Mouse (Mus musculus): ENCODE data around the gene Supt7l. TPM values are rescaled to one million over a fixed set of nuclear protein-coding genes. Genes with fewer than 3 reads are reported as not detected.

Gene Supt7l
- polyA plus RNA-seq, 1 experiment from 2014 or later: 8.7 TPM

DNA sequence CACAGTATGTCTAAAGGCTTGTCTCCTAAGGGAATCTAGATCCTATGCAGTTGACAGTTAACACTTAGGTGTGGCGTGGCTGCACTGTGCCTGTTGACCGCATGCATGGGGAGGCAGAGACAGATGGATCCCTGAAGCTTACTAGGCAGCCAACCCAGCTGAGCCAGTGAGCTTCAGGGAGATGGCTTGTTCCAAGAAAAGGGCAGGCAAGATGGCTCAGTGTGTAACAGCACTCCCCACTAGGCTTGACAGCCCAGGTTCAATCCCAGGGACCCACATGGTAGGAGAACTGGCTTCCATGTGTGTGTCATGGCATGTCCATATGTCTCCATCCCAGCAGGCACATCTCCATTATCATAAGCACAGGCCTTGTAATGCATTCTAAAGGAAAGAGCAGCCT is 32.7 kb upstream of the Supt7l start:
- no peak overlapping the region for H3K9ac ChIP-seq
- DNase-seq: no peak
- H3K4me3 ChIP-seq (replicated peaks): no peak overlapping the region
- no peaks in the 10 kb centered on the region for H3K9me3 ChIP-seq (replicated peaks)
- no peaks in the 10 kb centered on the region for H3K4me1 ChIP-seq (replicated peaks)
- 78% methylated on average over 2 of the region's 2 CpGs for WGBS (ENCODE audit: insufficient replicate concordance)
- H3K36me3 ChIP-seq: peaks cover 29% of the 10 kb centered on the region
- no peak for ATAC-seq (ENCODE audit: low read depth)
- H3K4me2 ChIP-seq: no peak overlapping the region
- H3K27me3 ChIP-seq: no peaks in the 10 kb centered on the region
- no peak overlapping the region for H3K27ac ChIP-seq

DNA sequence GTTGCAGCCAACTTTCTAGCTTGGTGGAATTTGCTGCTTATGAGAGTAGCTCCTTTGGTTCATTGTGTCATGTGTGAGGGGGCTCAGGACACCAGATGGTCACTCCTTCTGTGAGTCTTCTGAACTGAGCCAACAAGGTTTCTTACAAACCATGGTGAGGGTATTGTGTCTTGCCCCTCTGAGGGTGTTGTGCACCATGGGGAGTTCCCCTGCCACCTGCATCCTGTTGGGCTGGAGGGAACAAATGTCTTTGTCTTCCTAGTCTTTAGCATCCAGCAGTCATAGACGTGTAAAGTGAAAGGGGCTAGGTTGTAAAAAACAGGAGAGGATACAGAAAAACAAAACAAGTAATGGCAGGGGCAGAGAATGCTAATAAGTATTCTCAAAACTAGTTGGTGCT is 31.8 kb upstream of the Supt7l start:
- Histone ChIP-seq H3K4me3 (replicated peaks) (no peak overlapping the region), H3K9me3 (replicated peaks) (no peaks in the 10 kb centered on the region), H3K36me3 (peaks cover 37% of the 10 kb centered on the region), H3K27ac (no peak overlapping the region), H3K4me2 (no peak overlapping the region), H3K9ac (no peak overlapping the region), H3K4me1 (replicated peaks) (no peaks in the 10 kb centered on the region), H3K27me3 (no peaks in the 10 kb centered on the region)
- DNase-seq (no peak), ATAC-seq (ENCODE audit: low read depth) (no peak)
- WGBS (ENCODE audit: insufficient replicate concordance): 60% methylated on average over 1 of the region's 1 CpGs

DNA sequence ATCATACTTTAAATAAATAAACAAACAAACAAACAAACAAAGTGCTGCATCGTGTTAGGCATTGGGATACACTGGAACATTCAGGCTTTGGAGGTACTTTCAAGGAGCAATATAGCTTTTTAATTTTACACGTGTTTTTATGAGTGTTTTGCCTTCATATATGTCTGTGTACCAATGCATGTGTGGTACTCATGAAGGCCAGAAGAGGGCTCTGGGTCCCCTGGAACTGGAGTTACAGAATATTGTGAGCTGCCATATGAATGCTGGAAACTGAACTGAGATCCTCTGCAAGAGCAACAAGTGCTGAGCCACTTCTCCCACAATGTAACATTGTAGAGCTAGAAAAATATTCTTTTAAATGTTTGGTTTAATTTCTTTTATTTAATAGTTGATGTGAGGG is 7.6 kb upstream of the Supt7l start:
- Histone ChIP-seq H3K27ac (no peak overlapping the region), H3K27me3 (no peaks in the 10 kb centered on the region), H3K4me1 (replicated peaks) (no peaks in the 10 kb centered on the region), H3K36me3 (peaks cover 81% of the 10 kb centered on the region), H3K4me3 (replicated peaks) (no peak overlapping the region), H3K4me2 (no peak overlapping the region), H3K9ac (no peak overlapping the region), H3K9me3 (replicated peaks) (no peaks in the 10 kb centered on the region)
- DNase-seq (no peak), ATAC-seq (ENCODE audit: low read depth) (no peak)
- 78% methylated on average over 2 of the region's 2 CpGs for WGBS (ENCODE audit: insufficient replicate concordance)

DNA sequence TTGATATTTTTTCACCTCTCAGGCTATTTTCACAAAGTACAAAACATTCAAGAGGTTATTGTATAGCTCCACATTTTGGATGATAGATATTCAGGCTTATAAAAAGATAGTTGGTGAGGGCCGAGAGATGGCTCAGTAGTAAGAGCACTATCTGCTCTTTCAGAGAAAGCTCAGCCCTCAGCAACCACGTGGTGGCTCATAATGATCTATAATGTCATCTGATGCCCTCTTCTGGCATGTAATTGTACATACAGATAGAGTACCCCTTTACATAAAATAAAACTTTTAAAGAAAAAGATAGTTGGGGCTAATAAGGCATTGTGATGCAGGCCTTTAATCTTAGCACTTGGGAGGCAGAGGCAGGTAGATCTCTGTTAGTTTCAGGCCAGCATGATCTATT is 953 bp upstream of the Supt7l start:
- 25% methylated on average over 2 of the region's 2 CpGs for WGBS (ENCODE audit: insufficient replicate concordance)
- no peak for ATAC-seq (ENCODE audit: low read depth)
- peaks cover 31% of the 10 kb centered on the region for H3K4me1 ChIP-seq (replicated peaks)
- H3K9ac ChIP-seq: no peak overlapping the region
- H3K27me3 ChIP-seq: no peaks in the 10 kb centered on the region
- H3K36me3 ChIP-seq: peaks cover 36% of the 10 kb centered on the region
- DNase-seq: no peak
- H3K4me3 ChIP-seq (replicated peaks): peak overlapping the region; percentile 94; the same call in 1 of the 2 replicates
- no peak overlapping the region for H3K27ac ChIP-seq
- peak overlapping the region; percentile 94 for H3K4me2 ChIP-seq
- no peaks in the 10 kb centered on the region for H3K9me3 ChIP-seq (replicated peaks)

DNA sequence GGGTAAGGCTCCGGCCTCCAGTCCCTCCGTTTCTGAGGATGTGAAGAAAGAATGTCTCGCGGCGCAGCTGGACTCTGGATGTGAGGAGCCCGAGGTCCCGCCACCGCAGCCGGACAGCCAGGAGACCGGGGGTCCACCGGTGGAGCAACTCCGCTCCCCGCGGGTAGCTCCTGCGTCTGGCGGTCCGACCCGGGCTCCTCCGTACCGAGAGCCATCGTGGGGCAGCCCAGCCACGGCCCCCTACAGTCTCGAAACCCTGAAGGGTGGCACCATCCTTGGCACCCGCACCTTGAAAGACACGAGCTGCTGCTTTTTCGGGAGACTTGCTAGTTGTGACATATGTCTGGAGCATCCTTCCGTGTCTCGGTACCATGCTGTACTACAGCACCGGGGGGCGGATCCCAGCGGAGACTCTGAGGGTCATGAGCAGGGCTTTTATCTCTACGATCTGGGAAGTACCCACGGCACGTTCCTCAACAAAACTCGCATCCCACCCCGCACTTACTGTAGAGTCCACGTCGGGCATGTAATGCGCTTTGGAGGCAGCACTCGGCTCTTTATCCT is 408 bp downstream of the Supt7l start:
- Histone ChIP-seq H3K27me3 (no peaks in the 10 kb centered on the region), H3K9ac (peak overlapping the region; percentile 92), H3K4me2 (peak overlapping the region; percentile 94), H3K27ac (peak overlapping the region; percentile 77), H3K9me3 (replicated peaks) (no peaks in the 10 kb centered on the region), H3K4me3 (replicated peaks) (peak overlapping the region; percentile 94), H3K36me3 (peaks cover 30% of the 10 kb centered on the region), H3K4me1 (replicated peaks) (peaks cover 31% of the 10 kb centered on the region)
- peak; percentile 17 for DNase-seq
- WGBS (ENCODE audit: insufficient replicate concordance): 2% methylated on average over 40 of the region's 40 CpGs
- peak; percentile 46 for ATAC-seq (ENCODE audit: low read depth)

DNA sequence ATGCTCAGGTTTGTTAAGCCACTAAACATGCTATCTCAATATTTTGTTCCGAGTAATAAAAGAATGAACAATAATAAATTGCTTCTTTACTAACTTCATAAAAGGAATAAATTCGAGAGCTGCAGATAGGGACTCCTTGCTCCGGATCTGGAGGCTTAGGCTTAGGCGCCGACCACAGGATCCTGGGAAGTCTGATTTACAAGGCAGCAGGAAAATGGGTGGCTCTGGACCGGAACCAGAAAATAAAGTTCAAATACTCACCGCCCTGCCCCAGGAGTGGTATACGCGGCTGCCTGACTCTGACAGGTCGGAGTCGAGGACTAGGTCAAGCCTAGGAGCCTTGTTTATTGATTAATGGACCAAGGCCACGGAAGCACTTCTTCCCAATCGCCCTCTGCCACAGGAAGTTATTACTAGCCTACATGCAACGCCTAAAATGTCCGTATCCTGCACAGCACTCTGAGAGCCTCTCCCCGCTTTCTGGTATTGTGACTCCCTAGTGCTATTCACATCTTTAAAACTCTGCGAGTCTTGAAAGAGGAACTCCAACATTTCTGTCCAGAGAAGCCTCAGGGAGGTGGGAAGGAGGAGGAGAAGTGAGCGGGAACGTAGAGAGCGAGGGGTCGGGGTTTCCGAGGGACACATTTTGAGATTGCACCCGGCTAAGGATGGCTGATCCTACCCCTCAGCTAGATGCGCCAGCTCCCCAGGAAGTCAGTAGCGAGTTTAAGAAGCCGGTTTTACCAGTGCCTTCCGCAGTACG is 1.1 kb downstream of the Supt7l start, which contains the start of gene Slc4a1ap:
Gene Slc4a1ap (plus strand): TSS at position 642 of the 763 bp plus-strand sequence.
- Histone ChIP-seq H3K4me3 (replicated peaks) (peak within 1 kb of the TSS; percentile 94), H3K9ac (peak within 1 kb of the TSS; percentile 92), H3K4me1 (replicated peaks) (peaks cover 31% of the 10 kb centered on the region), H3K36me3 (peaks cover 28% of the 10 kb centered on the region), H3K4me2 (peak within 1 kb of the TSS; percentile 94), H3K27ac (peak within 1 kb of the TSS; percentile 77), H3K9me3 (replicated peaks) (no peaks in the 10 kb centered on the region), H3K27me3 (no peaks in the 10 kb centered on the region)
- DNase-seq (peak; percentile 65), ATAC-seq (ENCODE audit: low read depth) (peak; percentile 85)
- WGBS (ENCODE audit: insufficient replicate concordance): under 1% methylated on average over 28 of the region's 28 CpGs

DNA sequence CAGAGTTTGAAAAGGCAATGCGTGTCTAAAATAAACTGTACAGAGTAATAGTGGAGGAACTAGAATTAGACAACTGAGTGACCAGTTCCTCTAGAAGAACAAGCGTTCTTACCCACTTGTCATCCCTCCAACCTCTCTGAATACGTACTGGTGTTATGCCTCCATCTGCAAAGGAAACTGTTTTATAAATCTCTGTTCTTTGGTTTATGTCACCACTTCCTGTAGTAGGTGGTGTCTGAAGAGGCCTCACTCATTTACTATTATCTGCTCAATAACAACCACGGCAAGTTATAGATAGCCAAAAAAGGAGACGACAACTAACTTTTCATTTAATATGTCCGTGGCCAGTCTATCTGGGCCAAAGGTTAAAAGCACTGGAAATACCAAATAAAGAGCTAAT is 7.1 kb downstream of the Supt7l start:
- Histone ChIP-seq H3K4me3 (replicated peaks) (no peak overlapping the region), H3K9ac (no peak overlapping the region), H3K36me3 (peaks cover 66% of the 10 kb centered on the region), H3K27me3 (no peaks in the 10 kb centered on the region), H3K9me3 (replicated peaks) (no peaks in the 10 kb centered on the region), H3K4me1 (replicated peaks) (peaks cover 7% of the 10 kb centered on the region), H3K4me2 (no peak overlapping the region), H3K27ac (no peak overlapping the region)
- 76% methylated on average over 6 of the region's 6 CpGs for WGBS (ENCODE audit: insufficient replicate concordance)
- ATAC-seq (ENCODE audit: low read depth): no peak
- DNase-seq: no peak

DNA sequence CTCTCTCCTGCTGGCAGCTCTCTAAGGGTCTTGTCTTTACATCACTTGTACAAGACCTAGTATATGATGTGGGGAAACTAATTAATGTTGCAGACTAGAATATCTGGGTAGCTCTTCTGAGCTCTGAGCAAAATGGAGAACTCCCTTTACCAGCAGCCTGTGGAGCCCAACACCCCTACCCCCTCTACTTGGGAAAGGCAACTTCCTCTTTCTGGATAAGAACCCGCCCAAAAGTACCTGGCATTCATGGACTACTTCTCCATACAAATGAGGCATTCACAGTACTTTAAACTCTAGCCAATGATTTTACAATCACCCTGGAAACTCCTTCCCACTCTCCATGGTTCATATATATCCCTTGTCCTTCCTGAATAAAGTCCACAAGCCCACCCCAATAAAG is 15.1 kb downstream of the Supt7l start:
- 25% methylated on average over 1 of the region's 1 CpGs for WGBS (ENCODE audit: insufficient replicate concordance)
- no peak overlapping the region for H3K4me2 ChIP-seq
- peaks cover 89% of the 10 kb centered on the region for H3K36me3 ChIP-seq
- H3K4me1 ChIP-seq (replicated peaks): no peaks in the 10 kb centered on the region
- ATAC-seq (ENCODE audit: low read depth) (no peak), DNase-seq (no peak)
- no peaks in the 10 kb centered on the region for H3K9me3 ChIP-seq (replicated peaks)
- H3K9ac ChIP-seq: no peak overlapping the region
- no peak overlapping the region for H3K27ac ChIP-seq
- no peaks in the 10 kb centered on the region for H3K27me3 ChIP-seq
- H3K4me3 ChIP-seq (replicated peaks): no peak overlapping the region

DNA sequence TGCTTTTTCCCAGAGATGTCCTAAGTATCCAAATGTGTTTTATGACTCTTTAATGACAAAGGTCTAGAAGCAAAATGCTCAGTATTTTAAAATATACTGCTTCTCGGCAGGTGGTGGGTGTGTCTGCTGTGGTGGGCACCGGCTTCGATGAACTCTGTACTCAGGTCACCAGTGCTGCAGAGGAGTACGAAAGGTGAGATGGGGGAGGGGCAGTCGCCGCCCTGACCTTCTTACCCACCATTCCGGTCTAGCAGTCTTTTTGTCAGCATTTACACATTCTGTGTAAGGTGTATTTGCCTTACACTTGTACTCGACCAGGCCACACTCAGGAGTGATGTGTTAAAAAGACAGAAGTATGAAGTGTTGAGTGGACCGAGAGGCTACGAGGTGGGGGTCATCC is 22.8 kb downstream of the Supt7l start:
- no peak overlapping the region for H3K27ac ChIP-seq
- H3K4me1 ChIP-seq (replicated peaks): 0 out of 2 replicates have a peak, but pooled peaks cover 4% of the 10 kb centered on the region
- 81% methylated on average over 10 of the region's 10 CpGs for WGBS (ENCODE audit: insufficient replicate concordance)
- ATAC-seq (ENCODE audit: low read depth): no peak
- H3K4me3 ChIP-seq (replicated peaks): no peak overlapping the region
- H3K4me2 ChIP-seq: no peak overlapping the region
- no peak for DNase-seq
- no peaks in the 10 kb centered on the region for H3K27me3 ChIP-seq
- H3K36me3 ChIP-seq: peaks cover 87% of the 10 kb centered on the region
- H3K9ac ChIP-seq: no peak overlapping the region
- H3K9me3 ChIP-seq (replicated peaks): no peaks in the 10 kb centered on the region

DNA sequence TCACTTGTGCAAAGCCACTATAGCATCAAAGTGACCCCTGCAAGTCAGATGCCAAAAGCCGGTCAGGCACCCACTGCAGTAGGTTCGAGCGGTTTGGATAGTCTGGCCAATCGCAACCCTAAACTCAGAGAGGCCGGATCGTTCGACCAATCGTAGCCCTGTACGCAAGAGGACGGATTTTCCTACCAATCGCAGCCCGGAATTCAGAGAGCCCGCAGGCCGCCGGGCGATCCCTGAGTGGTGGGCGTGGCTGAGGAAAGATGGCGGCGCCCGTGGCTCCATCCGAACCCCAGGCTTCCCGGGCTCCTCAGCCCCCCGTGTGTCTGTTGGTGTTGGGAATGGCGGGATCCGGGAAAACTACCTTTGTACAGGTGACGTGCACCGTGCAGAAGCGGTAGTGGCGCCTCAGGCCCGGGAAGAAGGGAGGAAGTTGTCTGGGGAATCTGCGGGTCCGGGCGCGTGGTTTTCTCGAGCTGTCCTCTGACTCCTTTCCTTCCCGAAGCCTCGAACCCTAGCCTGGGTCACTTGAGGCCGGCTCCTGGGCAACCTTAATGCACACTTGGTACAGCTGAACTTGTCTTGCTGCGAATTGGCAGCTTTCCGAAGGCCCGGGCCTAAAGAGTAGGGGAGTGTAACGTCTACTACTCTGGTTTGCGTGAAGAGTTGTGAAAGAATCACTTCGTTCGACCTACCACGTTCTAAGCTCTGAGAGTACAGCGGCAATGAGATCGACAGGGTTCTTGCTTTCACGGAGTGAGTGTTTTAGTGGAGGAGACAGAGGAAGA is 32.9 kb downstream of the Supt7l start, which contains the start of gene Gpn1:
Gene Gpn1 (plus strand): TSS at position 229 of the 785 bp plus-strand sequence.
- no peak within 1 kb of the TSS for H3K27ac ChIP-seq
- WGBS (ENCODE audit: insufficient replicate concordance): under 1% methylated on average over 49 of the region's 49 CpGs
- H3K4me3 ChIP-seq (replicated peaks): peak within 1 kb of the TSS; percentile 82
- peaks cover 10% of the 10 kb centered on the region for H3K27me3 ChIP-seq
- peak within 1 kb of the TSS; percentile 84 for H3K4me2 ChIP-seq
- H3K9me3 ChIP-seq (replicated peaks): no peaks in the 10 kb centered on the region
- H3K36me3 ChIP-seq: peaks cover 33% of the 10 kb centered on the region
- H3K4me1 ChIP-seq (replicated peaks): peaks cover 17% of the 10 kb centered on the region
- peak within 1 kb of the TSS; percentile 81 for H3K9ac ChIP-seq
- peak; percentile 100 for ATAC-seq (ENCODE audit: low read depth)
- peak; percentile 86 for DNase-seq

DNA sequence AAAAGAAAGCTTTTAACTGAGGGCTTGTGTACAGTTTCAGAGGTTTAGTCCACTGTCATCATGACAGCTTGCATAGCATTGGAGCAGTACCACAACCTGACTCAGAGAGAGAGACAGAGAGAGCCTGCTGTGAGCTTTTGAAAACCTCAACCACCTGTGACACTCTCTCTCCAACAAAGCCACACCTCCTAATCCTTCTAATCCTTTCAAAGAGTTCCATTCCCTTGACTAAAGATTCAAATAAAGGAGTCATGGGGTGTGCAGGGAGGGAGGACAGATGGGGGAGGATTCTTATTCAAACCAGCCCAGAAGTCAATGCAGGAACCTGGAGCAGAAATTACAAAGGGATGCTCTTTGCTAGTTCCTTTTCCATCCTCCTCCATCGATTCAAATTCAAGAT is 35.6 kb downstream of the Supt7l start:
- Histone ChIP-seq H3K9ac (no peak overlapping the region), H3K27ac (no peak overlapping the region), H3K4me3 (replicated peaks) (no peak overlapping the region), H3K27me3 (peaks cover 10% of the 10 kb centered on the region), H3K4me2 (no peak overlapping the region), H3K36me3 (peaks cover 11% of the 10 kb centered on the region), H3K4me1 (replicated peaks) (peaks cover 17% of the 10 kb centered on the region), H3K9me3 (replicated peaks) (no peaks in the 10 kb centered on the region)
- ATAC-seq (ENCODE audit: low read depth): no peak
- WGBS (ENCODE audit: insufficient replicate concordance): 66% methylated on average over 1 of the region's 1 CpGs
- no peak for DNase-seq

Measured in liver, embryonic 13.5 days (tissue).